Mouse (Mus musculus) T-helper 2 cell (primary cell): Measurements from ENCODE around the gene Brwd3.

Experiments used
- in situ Hi-C: fragments of 300-600 bp; cut with MboI, MseI; formaldehyde crosslinking; loops from one replicate; pipeline ENCODE4 v1.15.1; 2025; ENCODE audit warnings: high pct_unique_total_duplicates

The Brwd3 gene

GRCm38 (mm10) chrX:108834090-108834774 lies at the start of gene Brwd3:
Gene Brwd3, minus strand, starts transcription at chrX:108834372.
- in situ Hi-C loops: no loop called here

GRCm38 (mm10) chrX:108862632-108863031 lies 28.5 kb upstream of the Brwd3 start:
- in situ Hi-C loops: no loop called here

- in situ Hi-C loops: no loop called here
Measured at GRCm38 (mm10) chrX:108842705-108843104, 8.5 kb upstream of the Brwd3 start.

- in situ Hi-C loops: no loop called here
Measured at GRCm38 (mm10) chrX:108836416-108836815, 2.2 kb upstream of the Brwd3 start.

GRCm38 (mm10) chrX:108835233-108835632 lies 1.1 kb upstream of the Brwd3 start:
- in situ Hi-C loops: no loop called here

- in situ Hi-C loops: no loop called here
Measured at GRCm38 (mm10) chrX:108833381-108834020, 671 bp downstream of the Brwd3 start.

- in situ Hi-C loops: no loop called here
Measured at GRCm38 (mm10) chrX:108832674-108833189, 1.4 kb downstream of the Brwd3 start.

- in situ Hi-C loops: no loop called here
Measured at GRCm38 (mm10) chrX:108831231-108831630, 2.9 kb downstream of the Brwd3 start.

- in situ Hi-C loops: no loop called here
Measured at GRCm38 (mm10) chrX:108828111-108828510, 6.1 kb downstream of the Brwd3 start.

GRCm38 (mm10) chrX:108797268-108797667 lies 36.9 kb downstream of the Brwd3 start:
- in situ Hi-C loops: no loop called here

- in situ Hi-C loops: no loop called here
Measured at GRCm38 (mm10) chrX:108783724-108784123, 50.4 kb downstream of the Brwd3 start.

- in situ Hi-C loops: no loop called here
Measured at GRCm38 (mm10) chrX:108731755-108732154, 102.4 kb downstream of the Brwd3 start.

GRCm38 (mm10) chrX:108729564-108729963 lies 104.6 kb downstream of the Brwd3 start:
- in situ Hi-C loops: no loop called here

GRCm38 (mm10) chrX:108729068-108729467 lies 105.1 kb downstream of the Brwd3 start:
- in situ Hi-C loops: no loop called here

GRCm38 (mm10) chrX:108728334-108728733 lies 105.8 kb downstream of the Brwd3 start:
- in situ Hi-C loops: no loop called here

- in situ Hi-C loops: no loop called here
Measured at GRCm38 (mm10) chrX:108724241-108724640, 109.9 kb downstream of the Brwd3 start.

- in situ Hi-C loops: no loop called here
Measured at GRCm38 (mm10) chrX:108722447-108722846, 111.7 kb downstream of the Brwd3 start.

- in situ Hi-C loops: no loop called here
Measured at GRCm38 (mm10) chrX:108704312-108704711, 129.9 kb downstream of the Brwd3 start.
